8 mouse cellular contexts compared by ENCODE assay signal in genomic region chrX:77810608-77811206, GRCm38 (mm10). TPM values are rescaled to one million over a fixed set of nuclear protein-coding genes. Genes with fewer than 3 reads are reported as not detected.
DNase-seq lines count a peak whose midpoint lies in the region; ATAC-seq lines count a peak whose summit lies in the region.

No protein-coding gene starts in this region.

- peak overlapping the region; percentile 48 for H3K4me2 ChIP-seq in hindbrain, embryonic 15.5 days

- peak; percentile 66 for DNase-seq in R1 (ENCODE audit: low read depth, low spot score)
- DNase-seq in cerebellum, postnatal 10 days: peak; percentile 63 to 83
- peak; percentile 39 for DNase-seq in gastrocnemius, adult 18-20 months (ENCODE audit: low spot score)
- DNase-seq in layer of hippocampus, postnatal 36 days: peak; percentile 51 to 60
- DNase-seq in lung, postnatal 10 days: peak; percentile 47
- DNase-seq in ovary, postnatal 36 days (ENCODE audit: low spot score): peak; percentile 50
- peak; percentile 46 for DNase-seq in urinary bladder, postnatal 25 days (ENCODE audit: low spot score)

- ATAC-seq in hindbrain, embryonic 15.5 days (ENCODE audit: low FRiP score, low read depth): peak; percentile 95

- WGBS in hindbrain, embryonic 15.5 days: 23% methylated on average over 17 of the region's 17 CpGs

- H3K27ac ChIP-seq in hindbrain, embryonic 15.5 days (replicated peaks): peak overlapping the region; percentile 80

- H3K36me3 ChIP-seq in hindbrain, embryonic 15.5 days: no peaks in the 10 kb centered on the region

- no peaks in the 10 kb centered on the region for H3K27me3 ChIP-seq in hindbrain, embryonic 15.5 days

- H3K4me3 ChIP-seq in hindbrain, embryonic 15.5 days: peak overlapping the region; percentile 43

- no peaks in the 10 kb centered on the region for H3K4me1 ChIP-seq in hindbrain, embryonic 15.5 days (replicated peaks)

- H3K9me3 ChIP-seq in hindbrain, embryonic 15.5 days: no peaks in the 10 kb centered on the region

- H3K9ac ChIP-seq in hindbrain, embryonic 15.5 days: peak overlapping the region; percentile 33; the same call in 1 of the 2 replicates

RNA-seq across cellular contexts. Expression of gene Prkx, which starts 14.6 kb away (rescaled TPM):
- 1 to 10 TPM; 7.6 to 7.7 TPM for total RNA-seq in gastrocnemius, adult 18-20 months (2021)
- polyA plus RNA-seq in hindbrain, embryonic 15.5 days (2015; fragmentation: Nextera tagmentation; extraction: Ambion mirVana): 22.2 and 23.9 TPM in 2 replicates
- 10 to 100 TPM; 12.7 to 13.7 TPM for total RNA-seq in layer of hippocampus, postnatal 36 days (2021)

RNA-seq across cellular contexts. Expression of gene Pbsn, which starts 42.7 kb away (rescaled TPM):
- total RNA-seq in gastrocnemius, adult 18-20 months (2021): not detected
- not detected in 2 replicates for polyA plus RNA-seq in hindbrain, embryonic 15.5 days (2015; fragmentation: Nextera tagmentation; extraction: Ambion mirVana)
- not detected for total RNA-seq in layer of hippocampus, postnatal 36 days (2021)

RNA-seq across cellular contexts. Expression of gene Gm14744, which starts 53.9 kb away (rescaled TPM):
- total RNA-seq in gastrocnemius, adult 18-20 months (2021): not detected
- polyA plus RNA-seq in hindbrain, embryonic 15.5 days (2015; fragmentation: Nextera tagmentation; extraction: Ambion mirVana): not detected in 2 replicates
- not detected for total RNA-seq in layer of hippocampus, postnatal 36 days (2021)

Comparison
In these comparisons a context has a peak if more than half of its experiments do, and no peak if none do; other contexts are left out.
1. Peak in every context shown above with its lines: DNase-seq, ATAC-seq, H3K4me3 ChIP-seq and H3K27ac ChIP-seq.